Mouse (Mus musculus): ENCODE results near the gene Ggta1. TPM values are rescaled to one million over a fixed set of nuclear protein-coding genes. Genes with fewer than 3 reads are reported as not detected.

Gene Ggta1
- polyA plus RNA-seq, 1 experiment: 20.1 TPM

DNA sequence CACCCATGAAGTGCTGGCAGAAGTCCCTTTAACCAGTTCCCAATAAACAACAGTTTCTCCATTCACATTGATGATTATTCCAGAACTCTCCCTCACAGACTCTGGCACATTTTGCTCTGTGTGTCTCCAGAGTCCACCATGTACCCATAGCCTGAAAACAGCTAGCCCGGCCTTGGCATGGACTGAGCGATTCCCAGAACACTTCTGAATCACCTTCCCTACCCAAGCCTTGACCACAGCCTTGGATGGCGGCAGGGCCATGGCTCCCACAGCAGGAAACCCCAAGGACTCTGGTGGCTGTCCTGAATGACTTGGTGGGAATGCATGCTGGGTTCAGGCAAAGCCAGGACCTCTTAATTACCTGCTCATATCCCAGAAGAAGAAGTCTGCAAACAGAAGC is 22.6 kb downstream of the Ggta1 start:
- no peak for DNase-seq (ENCODE audit: low read depth in 1 of 2, low spot score in 2 of 2)
- no peak for TF ChIP-seq CTCF (IDR thresholded peaks at IDR 0.05; ENCODE audit: extremely low read depth, insufficient read depth, insufficient read length, insufficient replicate concordance)
- Histone ChIP-seq H3K27me3 (ENCODE audit: control insufficient read depth, insufficient read depth, low read length) (no peaks in the 10 kb centered on the region), H3K4me1 (ENCODE audit: control insufficient read depth, insufficient read depth, insufficient read length) (peaks cover 27% of the 10 kb centered on the region), H3K4me3 (ENCODE audit: extremely low read depth, insufficient read depth, insufficient read length) (no peak overlapping the region), H3K36me3 (ENCODE audit: control insufficient read depth, insufficient read depth, low read length) (no peaks in the 10 kb centered on the region), H3K27ac (ENCODE audit: insufficient read depth, low read length) (no peak overlapping the region)
- 91% methylated on average over 3 of the region's 3 CpGs for WGBS

- no peak for TF ChIP-seq CTCF (IDR thresholded peaks at IDR 0.05; ENCODE audit: extremely low read depth, insufficient read depth, insufficient read length, insufficient replicate concordance)
- no peak for TF ChIP-seq POLR2A (IDR thresholded peaks at IDR 0.05; ENCODE audit: low read depth, low read length)
- no peaks in the 10 kb centered on the region for H3K36me3 ChIP-seq (ENCODE audit: control insufficient read depth, insufficient read depth, low read length)
- H3K27me3 ChIP-seq (ENCODE audit: control insufficient read depth, insufficient read depth, low read length): no peaks in the 10 kb centered on the region
- DNase-seq (ENCODE audit: low read depth in 1 of 2, low spot score in 2 of 2): no peak
- peaks cover 9% of the 10 kb centered on the region; the same call in 1 of the 2 replicates for H3K4me1 ChIP-seq (ENCODE audit: control insufficient read depth, insufficient read depth, insufficient read length)
- 95% methylated on average over 2 of the region's 2 CpGs for WGBS
- H3K4me3 ChIP-seq (ENCODE audit: extremely low read depth, insufficient read depth, insufficient read length): no peak overlapping the region
- no peak overlapping the region for H3K27ac ChIP-seq (ENCODE audit: insufficient read depth, low read length)
Observed at GRCm38 (mm10) chr2:35437796-35438195, 25.2 kb downstream of the Ggta1 start.

- WGBS: 91% methylated on average over 6 of the region's 6 CpGs
- DNase-seq (ENCODE audit: low read depth in 1 of 2, low spot score in 2 of 2): no peak
- peaks cover 8% of the 10 kb centered on the region; the same call in 1 of the 2 replicates for H3K36me3 ChIP-seq (ENCODE audit: control insufficient read depth, insufficient read depth, low read length)
- H3K4me3 ChIP-seq (ENCODE audit: extremely low read depth, insufficient read depth, insufficient read length): no peak overlapping the region
- no peak for TF ChIP-seq CTCF (IDR thresholded peaks at IDR 0.05; ENCODE audit: extremely low read depth, insufficient read depth, insufficient read length, insufficient replicate concordance)
- no peak for TF ChIP-seq POLR2A (IDR thresholded peaks at IDR 0.05; ENCODE audit: low read depth, low read length)
- H3K4me1 ChIP-seq (ENCODE audit: control insufficient read depth, insufficient read depth, insufficient read length): no peaks in the 10 kb centered on the region; the same call in 1 of the 2 replicates
- no peaks in the 10 kb centered on the region for H3K27me3 ChIP-seq (ENCODE audit: control insufficient read depth, insufficient read depth, low read length)
- H3K27ac ChIP-seq (ENCODE audit: insufficient read depth, low read length): no peak overlapping the region
Observed at GRCm38 (mm10) chr2:35434576-35435123, 28.4 kb downstream of the Ggta1 start.

DNA sequence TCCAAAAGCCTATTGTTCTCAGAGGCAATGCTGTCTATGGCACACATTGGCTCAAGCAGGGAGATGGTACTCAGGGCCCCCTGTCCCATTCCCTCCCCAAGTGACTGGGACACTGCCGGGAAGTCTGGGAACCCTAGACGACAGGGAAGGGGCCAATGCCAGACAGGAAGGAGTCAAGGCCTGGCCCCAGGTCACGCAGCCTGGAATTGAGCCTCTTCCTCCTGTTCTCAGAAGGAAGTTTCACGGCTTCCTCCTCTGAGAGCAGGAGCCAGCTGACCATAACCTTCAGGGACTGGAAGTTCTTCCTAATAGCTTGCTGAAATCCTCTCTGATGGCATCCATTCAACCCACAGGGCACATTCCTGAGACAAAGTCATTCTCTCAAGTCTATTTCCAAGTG is 29.6 kb downstream of the Ggta1 start:
- DNase-seq (ENCODE audit: low read depth in 1 of 2, low spot score in 2 of 2): no peak
- no peaks in the 10 kb centered on the region; the same call in 1 of the 2 replicates for H3K4me1 ChIP-seq (ENCODE audit: control insufficient read depth, insufficient read depth, insufficient read length)
- peak overlapping the region; percentile 13; the same call in 1 of the 2 replicates for H3K27ac ChIP-seq (ENCODE audit: insufficient read depth, low read length)
- no peaks in the 10 kb centered on the region for H3K27me3 ChIP-seq (ENCODE audit: control insufficient read depth, insufficient read depth, low read length)
- no peak for TF ChIP-seq CTCF (IDR thresholded peaks at IDR 0.05; ENCODE audit: extremely low read depth, insufficient read depth, insufficient read length, insufficient replicate concordance)
- no peak for TF ChIP-seq POLR2A (IDR thresholded peaks at IDR 0.05; ENCODE audit: low read depth, low read length)
- no peak overlapping the region for H3K4me3 ChIP-seq (ENCODE audit: extremely low read depth, insufficient read depth, insufficient read length)
- WGBS: 65% methylated on average over 4 of the region's 4 CpGs
- H3K36me3 ChIP-seq (ENCODE audit: control insufficient read depth, insufficient read depth, low read length): peaks cover 9% of the 10 kb centered on the region; the same call in 1 of the 2 replicates

GRCm38 (mm10) chr2:35432472-35432871 is 30.6 kb downstream of the Ggta1 start:
- Histone ChIP-seq H3K4me1 (ENCODE audit: control insufficient read depth, insufficient read depth, insufficient read length) (no peaks in the 10 kb centered on the region; the same call in 1 of the 2 replicates), H3K36me3 (ENCODE audit: control insufficient read depth, insufficient read depth, low read length) (peaks cover 9% of the 10 kb centered on the region; the same call in 1 of the 2 replicates), H3K27me3 (ENCODE audit: control insufficient read depth, insufficient read depth, low read length) (no peaks in the 10 kb centered on the region), H3K27ac (ENCODE audit: insufficient read depth, low read length) (peak overlapping the region; percentile 20), H3K4me3 (ENCODE audit: extremely low read depth, insufficient read depth, insufficient read length) (no peak overlapping the region)
- TF ChIP-seq POLR2A (IDR thresholded peaks at IDR 0.05; ENCODE audit: low read depth, low read length) (no peak), CTCF (IDR thresholded peaks at IDR 0.05; ENCODE audit: extremely low read depth, insufficient read depth, insufficient read length, insufficient replicate concordance) (no peak)
- no peak for DNase-seq (ENCODE audit: low read depth in 1 of 2, low spot score in 2 of 2)
- WGBS: 50% methylated on average over 7 of the region's 7 CpGs

DNA sequence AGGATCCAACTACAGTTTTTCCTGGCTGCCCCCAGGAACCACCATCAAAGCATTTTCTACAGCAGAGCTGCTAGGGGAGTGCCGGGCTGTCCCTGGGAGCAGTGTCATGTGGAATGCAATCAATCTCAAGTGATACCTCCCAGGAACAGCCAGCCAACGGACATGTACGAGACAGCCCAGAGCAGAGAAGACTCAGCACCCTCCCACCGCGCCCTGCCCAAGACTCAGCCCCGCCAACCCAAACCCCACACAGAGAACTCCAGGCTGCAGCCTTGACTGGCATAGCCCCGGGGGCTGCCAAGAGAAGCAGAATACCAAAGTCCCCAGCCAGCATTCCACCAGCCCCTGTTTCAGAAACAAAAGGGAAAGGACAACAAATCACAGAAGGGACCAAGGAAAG is 31.0 kb downstream of the Ggta1 start:
- no peaks in the 10 kb centered on the region; the same call in 1 of the 2 replicates for H3K4me1 ChIP-seq (ENCODE audit: control insufficient read depth, insufficient read depth, insufficient read length)
- H3K36me3 ChIP-seq (ENCODE audit: control insufficient read depth, insufficient read depth, low read length): peaks cover 10% of the 10 kb centered on the region
- H3K27ac ChIP-seq (ENCODE audit: insufficient read depth, low read length): peak overlapping the region; percentile 20; the same call in 1 of the 2 replicates

GRCm38 (mm10) chr2:35430806-35431205 is 32.2 kb downstream of the Ggta1 start:
- Histone ChIP-seq H3K27me3 (ENCODE audit: control insufficient read depth, insufficient read depth, low read length) (no peaks in the 10 kb centered on the region), H3K27ac (ENCODE audit: insufficient read depth, low read length) (no peak overlapping the region), H3K4me1 (ENCODE audit: control insufficient read depth, insufficient read depth, insufficient read length) (no peaks in the 10 kb centered on the region; the same call in 1 of the 2 replicates), H3K4me3 (ENCODE audit: extremely low read depth, insufficient read depth, insufficient read length) (no peak overlapping the region), H3K36me3 (ENCODE audit: control insufficient read depth, insufficient read depth, low read length) (peaks cover 10% of the 10 kb centered on the region)
- no peak for DNase-seq (ENCODE audit: low read depth in 1 of 2, low spot score in 2 of 2)
- TF ChIP-seq CTCF (IDR thresholded peaks at IDR 0.05; ENCODE audit: extremely low read depth, insufficient read depth, insufficient read length, insufficient replicate concordance) (no peak), POLR2A (IDR thresholded peaks at IDR 0.05; ENCODE audit: low read depth, low read length) (no peak)
- WGBS: 92% methylated on average over 8 of the region's 8 CpGs

More for the DNA sequence above, 31.0 kb downstream of the Ggta1 start:
- DNase-seq (ENCODE audit: low read depth in 1 of 2, low spot score in 2 of 2): no peak
- WGBS: 82% methylated on average over 7 of the region's 7 CpGs
- no peak overlapping the region for H3K4me3 ChIP-seq (ENCODE audit: extremely low read depth, insufficient read depth, insufficient read length)
- TF ChIP-seq POLR2A (IDR thresholded peaks at IDR 0.05; ENCODE audit: low read depth, low read length) (no peak), CTCF (IDR thresholded peaks at IDR 0.05; ENCODE audit: extremely low read depth, insufficient read depth, insufficient read length, insufficient replicate concordance) (no peak)
- H3K27me3 ChIP-seq (ENCODE audit: control insufficient read depth, insufficient read depth, low read length): no peaks in the 10 kb centered on the region
